Mouse (Mus musculus): ENCODE data around the gene Zfp583. TPM values are rescaled to one million over a fixed set of nuclear protein-coding genes. Genes with fewer than 3 reads are reported as not detected.
"Not testable (repeated sequence)": the region's sequence is repeated elsewhere in the genome, so short reads cannot be mapped to it uniquely, and the experiment has no call there.

Gene Zfp583
- polyA plus RNA-seq, 1 experiment from 2014 or later, result 10.1 TPM

- no peak for ATAC-seq (ENCODE audit: low FRiP score, low read depth)
- no peak overlapping the region for H3K27ac ChIP-seq
- H3K4me1 ChIP-seq, result peaks cover 6% of the 10 kb centered on the region
- WGBS, result 54% methylated on average over 10 of the region's 10 CpGs
- no peak overlapping the region for H3K4me3 ChIP-seq
- H3K36me3 ChIP-seq, result no peaks in the 10 kb centered on the region; the same call in 1 of the 2 replicates
- no peaks in the 10 kb centered on the region for H3K9me3 ChIP-seq
- H3K9ac ChIP-seq, result no peak overlapping the region
- H3K4me2 ChIP-seq (replicated peaks), result no peak overlapping the region
- H3K27me3 ChIP-seq (replicated peaks), result no peaks in the 10 kb centered on the region
These were observed 28.0 kb upstream of the Zfp583 start for GRCm38 (mm10) chr7:6358937-6359590.

GRCm38 (mm10) chr7:6358121-6358520 is 27.0 kb upstream of the Zfp583 start:
- Histone ChIP-seq H3K4me3 (no peak overlapping the region), H3K9me3 (no peaks in the 10 kb centered on the region), H3K36me3 (peaks cover 7% of the 10 kb centered on the region; the same call in 1 of the 2 replicates), H3K9ac (no peak overlapping the region), H3K27me3 (replicated peaks) (no peaks in the 10 kb centered on the region), H3K4me1 (no peaks in the 10 kb centered on the region; the same call in 1 of the 2 replicates), H3K4me2 (replicated peaks) (no peak overlapping the region), H3K27ac (no peak overlapping the region)
- ATAC-seq (ENCODE audit: low FRiP score, low read depth), result no peak
- WGBS, result 73% methylated on average over 2 of the region's 2 CpGs

- H3K27me3 ChIP-seq (replicated peaks), result no peaks in the 10 kb centered on the region
- no peak overlapping the region for H3K9ac ChIP-seq
- H3K9me3 ChIP-seq, result no peaks in the 10 kb centered on the region
- peak overlapping the region; percentile 47 for H3K4me3 ChIP-seq
- H3K4me2 ChIP-seq (replicated peaks), result peak overlapping the region; percentile 51
- H3K27ac ChIP-seq, result no peak overlapping the region
- H3K4me1 ChIP-seq, result no peaks in the 10 kb centered on the region
- WGBS, result 30% methylated on average over 10 of the region's 10 CpGs
- no peaks in the 10 kb centered on the region for H3K36me3 ChIP-seq
- peak; percentile 23; the same call in 1 of the 2 replicates for ATAC-seq (ENCODE audit: low FRiP score, low read depth)
These were observed 13.0 kb upstream of the Zfp583 start for GRCm38 (mm10) chr7:6344124-6344523.

GRCm38 (mm10) chr7:6343501-6344071 is 12.5 kb upstream of the Zfp583 start, which contains the start of gene Gm3854:
Gene Gm3854, plus strand, starts transcription at chr7:6343759.
- WGBS, result under 1% methylated on average over 26 of the region's 26 CpGs
- Histone ChIP-seq H3K4me1 (no peaks in the 10 kb centered on the region), H3K27me3 (replicated peaks) (no peaks in the 10 kb centered on the region), H3K9ac (peak within 1 kb of the TSS; percentile 44; the same call in 1 of the 2 replicates), H3K9me3 (no peaks in the 10 kb centered on the region), H3K4me3 (peak within 1 kb of the TSS; percentile 47), H3K36me3 (no peaks in the 10 kb centered on the region), H3K4me2 (replicated peaks) (peak within 1 kb of the TSS; percentile 51), H3K27ac (no peak within 1 kb of the TSS)
- peak; percentile 92 for ATAC-seq (ENCODE audit: low FRiP score, low read depth)

- H3K4me3 ChIP-seq, result no peak overlapping the region
- WGBS, result 80% methylated on average over 5 of the region's 5 CpGs
- no peaks in the 10 kb centered on the region for H3K36me3 ChIP-seq
- H3K4me2 ChIP-seq (replicated peaks), result no peak overlapping the region
- no peaks in the 10 kb centered on the region for H3K9me3 ChIP-seq
- no peak overlapping the region for H3K9ac ChIP-seq
- no peaks in the 10 kb centered on the region for H3K27me3 ChIP-seq (replicated peaks)
- H3K27ac ChIP-seq, result no peak overlapping the region
- no peak for ATAC-seq (ENCODE audit: low FRiP score, low read depth)
- no peaks in the 10 kb centered on the region for H3K4me1 ChIP-seq
These were observed 8.8 kb upstream of the Zfp583 start for GRCm38 (mm10) chr7:6339865-6340264.

- Histone ChIP-seq H3K36me3 (peaks cover 4% of the 10 kb centered on the region), H3K27ac (0 out of 2 replicates have a peak overlapping the region, but pooled peaks have one; percentile 72), H3K4me1 (peaks cover 8% of the 10 kb centered on the region), H3K9ac (peak overlapping the region; percentile 69), H3K27me3 (replicated peaks) (no peaks in the 10 kb centered on the region), H3K9me3 (no peaks in the 10 kb centered on the region), H3K4me2 (replicated peaks) (peak overlapping the region; percentile 56), H3K4me3 (peak overlapping the region; percentile 48)
- 19% methylated on average over 23 of the region's 23 CpGs for WGBS
- peak; percentile 85 for ATAC-seq (ENCODE audit: low FRiP score, low read depth)
These were observed 440 bp downstream of the Zfp583 start for GRCm38 (mm10) chr7:6330458-6331232.

GRCm38 (mm10) chr7:6300796-6301195 is 30.3 kb downstream of the Zfp583 start:
- H3K9me3 ChIP-seq; H3K4me1 ChIP-seq; H3K4me3 ChIP-seq; H3K9ac ChIP-seq; H3K27me3 ChIP-seq (replicated peaks); ATAC-seq (ENCODE audit: low FRiP score, low read depth); H3K27ac ChIP-seq; H3K4me2 ChIP-seq (replicated peaks): not testable (repeated sequence)
- WGBS, result 84% methylated on average over 11 of the region's 11 CpGs
- H3K36me3 ChIP-seq, result peaks cover 62% of the 10 kb centered on the region

GRCm38 (mm10) chr7:6291121-6291520 is 40.0 kb downstream of the Zfp583 start:
- not testable (repeated sequence) for ATAC-seq (ENCODE audit: low FRiP score, low read depth); H3K9ac ChIP-seq; H3K4me3 ChIP-seq; H3K27ac ChIP-seq; H3K27me3 ChIP-seq (replicated peaks); H3K9me3 ChIP-seq; H3K4me2 ChIP-seq (replicated peaks)
- WGBS, result 78% methylated on average over 6 of the region's 6 CpGs
- Histone ChIP-seq H3K4me1 (peaks cover 13% of the 10 kb centered on the region; the same call in 1 of the 2 replicates), H3K36me3 (peaks cover 28% of the 10 kb centered on the region)

GRCm38 (mm10) chr7:6286921-6287531 is 44.1 kb downstream of the Zfp583 start:
- no peaks in the 10 kb centered on the region for H3K36me3 ChIP-seq
- H3K9me3 ChIP-seq, result no peaks in the 10 kb centered on the region
- H3K4me1 ChIP-seq, result peaks cover 13% of the 10 kb centered on the region; the same call in 1 of the 2 replicates
- WGBS, result 21% methylated on average over 15 of the region's 15 CpGs
- peak overlapping the region; percentile 74 for H3K4me2 ChIP-seq (replicated peaks)
- H3K27me3 ChIP-seq (replicated peaks), result no peaks in the 10 kb centered on the region
- H3K27ac ChIP-seq, result peak overlapping the region; percentile 46; the same call in 1 of the 2 replicates
- ATAC-seq (ENCODE audit: low FRiP score, low read depth), result peak; percentile 25
- peak overlapping the region; percentile 60 for H3K9ac ChIP-seq
- peak overlapping the region; percentile 49 for H3K4me3 ChIP-seq

- H3K36me3 ChIP-seq, result no peaks in the 10 kb centered on the region
- H3K27me3 ChIP-seq (replicated peaks), result no peaks in the 10 kb centered on the region
- peak within 1 kb of the TSS; percentile 46; the same call in 1 of the 2 replicates for H3K27ac ChIP-seq
- WGBS, result 4% methylated on average over 50 of the region's 50 CpGs
- H3K9me3 ChIP-seq, result no peaks in the 10 kb centered on the region
- peak; percentile 72 for ATAC-seq (ENCODE audit: low FRiP score, low read depth)
- H3K4me2 ChIP-seq (replicated peaks), result peak within 1 kb of the TSS; percentile 74
- peak within 1 kb of the TSS; percentile 60 for H3K9ac ChIP-seq
- H3K4me1 ChIP-seq, result peaks cover 13% of the 10 kb centered on the region; the same call in 1 of the 2 replicates
- H3K4me3 ChIP-seq, result peak within 1 kb of the TSS; percentile 49
These were observed 45.0 kb downstream of the Zfp583 start, which contains the start of gene Zfp667 for GRCm38 (mm10) chr7:6285842-6286705. Gene Zfp667, plus strand, starts transcription at chr7:6286579.

GRCm38 (mm10) chr7:6285366-6285765 is 45.7 kb downstream of the Zfp583 start:
- 91% methylated on average over 6 of the region's 6 CpGs for WGBS
- H3K27ac ChIP-seq, result no peak overlapping the region
- H3K36me3 ChIP-seq, result no peaks in the 10 kb centered on the region
- H3K4me3 ChIP-seq, result no peak overlapping the region
- no peak for ATAC-seq (ENCODE audit: low FRiP score, low read depth)
- H3K4me2 ChIP-seq (replicated peaks), result peak overlapping the region; percentile 74; the same call in 1 of the 2 replicates
- peaks cover 13% of the 10 kb centered on the region; the same call in 1 of the 2 replicates for H3K4me1 ChIP-seq
- no peak overlapping the region for H3K9ac ChIP-seq
- no peaks in the 10 kb centered on the region for H3K9me3 ChIP-seq
- H3K27me3 ChIP-seq (replicated peaks), result no peaks in the 10 kb centered on the region
